Mouse (Mus musculus) gastrocnemius, adult 2 months (tissue): Measurements from ENCODE around the gene Vsig2. TPM values are rescaled to one million over a fixed set of nuclear protein-coding genes. Genes with fewer than 3 reads are reported as not detected.

Experiments
- DNase-seq: peaks from one replicate; pipeline ENCODE4 v3.0.0; 2022
- H3K27ac ChIP-seq: fragments of 200-600 bp; 2 replicates; pipeline ENCODE4 v1.8.1; 2022; ENCODE audit warnings: mild to moderate bottlenecking
- H3K4me3 ChIP-seq: fragments of 200-600 bp; 2 replicates; pipeline ENCODE4 v1.8.1; 2022; ENCODE audit warnings: mild to moderate bottlenecking, moderate library complexity
- CTCF ChIP-seq: fragments of 200-600 bp; IDR thresholded peaks from 2 replicates; pipeline ENCODE4 v1.8.1; 2022; ENCODE audit warnings: antibody characterized with exemption, mild to moderate bottlenecking, moderate library complexity
- intact Hi-C: fragments of 180-260 bp; cut with DNase I; formaldehyde crosslinking; loops from one replicate; pipeline ENCODE4 v1.15.1; 2025
- total RNA-seq, 2 experiments: library from RNA; stranded (reverse); gene quantifications; 2 replicates each; pipeline ENCODE4 v1.2.3; 2021

Vsig2 gene
- total RNA-seq, 2 experiments from 2014 or later = 2.6 to 3.2 TPM

- no peak for DNase-seq
- Histone ChIP-seq H3K27ac (no peak overlapping the region), H3K4me3 (no peak overlapping the region)
- intact Hi-C loops = no loop called here
- TF ChIP-seq CTCF = no peak
Measured at GRCm38 (mm10) chr9:37572204-37572876, 33.3 kb downstream of the Vsig2 start.

- TF ChIP-seq CTCF = no peak
- intact Hi-C loops = no loop called here
- DNase-seq = no peak
- Histone ChIP-seq H3K4me3 (no peak overlapping the region), H3K27ac (no peak overlapping the region)
Measured at GRCm38 (mm10) chr9:37576436-37576930, 37.4 kb downstream of the Vsig2 start.

- no peak for DNase-seq
- no peak for TF ChIP-seq CTCF
- intact Hi-C loops = no loop called here
- Histone ChIP-seq H3K27ac (no peak overlapping the region), H3K4me3 (no peak overlapping the region)
Measured at GRCm38 (mm10) chr9:37583594-37583993, 44.5 kb downstream of the Vsig2 start.

GRCm38 (mm10) chr9:37586718-37587117 lies 47.7 kb downstream of the Vsig2 start:
- intact Hi-C loops = no loop called here
- H3K4me3 ChIP-seq = no peak overlapping the region
- DNase-seq = no peak
- TF ChIP-seq CTCF = no peak
- H3K27ac ChIP-seq = no peak overlapping the region

- intact Hi-C loops = no loop called here
- H3K4me3 ChIP-seq = no peak overlapping the region
- no peak overlapping the region for H3K27ac ChIP-seq
- DNase-seq = no peak
- no peak for TF ChIP-seq CTCF
Measured at GRCm38 (mm10) chr9:37590381-37590780, 51.3 kb downstream of the Vsig2 start.

- TF ChIP-seq CTCF = no peak
- H3K27ac ChIP-seq = no peak overlapping the region
- intact Hi-C loops = no loop called here
- H3K4me3 ChIP-seq = no peak overlapping the region
- DNase-seq = no peak
Measured at GRCm38 (mm10) chr9:37592025-37592424, 53.0 kb downstream of the Vsig2 start.

- intact Hi-C loops = no loop called here
- Histone ChIP-seq H3K4me3 (no peak overlapping the region), H3K27ac (no peak overlapping the region)
- DNase-seq = no peak
- no peak for TF ChIP-seq CTCF
Measured at GRCm38 (mm10) chr9:37592633-37593032, 53.6 kb downstream of the Vsig2 start.

GRCm38 (mm10) chr9:37593690-37594089 lies 54.6 kb downstream of the Vsig2 start:
- DNase-seq = no peak
- Histone ChIP-seq H3K4me3 (no peak overlapping the region), H3K27ac (no peak overlapping the region)
- TF ChIP-seq CTCF = no peak
- intact Hi-C loops = no loop called here

Other genes starting within 250 kb of the Vsig2 start
- 1 to 10 TPM; 1.7 to 1.8 TPM for gene Ccdc15, start 190.8 kb upstream of the Vsig2 start, total RNA-seq
- under 1 TPM in 1 of 2 experiments, not detected in 1; 0.20 TPM for gene Hepacam, start 171.9 kb upstream of the Vsig2 start, total RNA-seq
- 10 to 100 TPM in 1 of 2 experiments, 1 to 10 TPM in 1; 8.6 to 10.6 TPM for gene Robo4, start 137.4 kb upstream of the Vsig2 start, total RNA-seq
- not detected for gene Robo3, start 106.0 kb upstream of the Vsig2 start, total RNA-seq
- 1 to 10 TPM; 4.0 to 5.1 TPM for gene Msantd2, start 49.9 kb upstream of the Vsig2 start, total RNA-seq
- gene Esam, start 11.2 kb upstream of the Vsig2 start, total RNA-seq = 10 to 100 TPM; 20.5 to 29.9 TPM
- gene Nrgn, start 13.6 kb downstream of the Vsig2 start, total RNA-seq = under 1 TPM; 0.23 to 0.42 TPM
- gene Siae, start 16.4 kb downstream of the Vsig2 start, total RNA-seq = 1 to 10 TPM; 4.1 to 4.6 TPM
- gene Spa17, start 74.5 kb downstream of the Vsig2 start, total RNA-seq = 1 to 10 TPM; 3.1 to 4.1 TPM
- 10 to 100 TPM; 29.3 to 31.7 TPM for gene Tbrg1, start 118.1 kb downstream of the Vsig2 start, total RNA-seq
- gene Panx3, start 130.0 kb downstream of the Vsig2 start, total RNA-seq = not detected
- gene Olfr160, start 177.0 kb downstream of the Vsig2 start, total RNA-seq = not detected
- not detected for gene Olfr874, start 205.9 kb downstream of the Vsig2 start, total RNA-seq
- gene Olfr875, start 232.6 kb downstream of the Vsig2 start, total RNA-seq = not detected